Mouse (Mus musculus): Measurements from ENCODE around the gene Cox7b. TPM values are rescaled to one million over a fixed set of nuclear protein-coding genes. Genes with fewer than 3 reads are reported as not detected.

Gene Cox7b
- polyA plus RNA-seq, 1 experiment = 299 TPM

- no peak overlapping the region for H3K27ac ChIP-seq (ENCODE audit: insufficient read depth, low read depth, low read length)
- TF ChIP-seq CTCF (IDR thresholded peaks at IDR 0.05; ENCODE audit: extremely low read depth, insufficient read length, insufficient replicate concordance, low read depth, low read length) (no peak), POLR2A (IDR thresholded peaks at IDR 0.05; ENCODE audit: low read depth, low read length) (no peak)
- H3K27me3 ChIP-seq (ENCODE audit: control insufficient read depth, insufficient read depth, low read length) = no peaks in the 10 kb centered on the region
- 0 out of 2 replicates have a peak, but pooled peaks cover under 1% of the 10 kb centered on the region for H3K4me1 ChIP-seq (ENCODE audit: control insufficient read depth, insufficient read depth, insufficient read length, low read length)
- no peaks in the 10 kb centered on the region for H3K36me3 ChIP-seq (ENCODE audit: control insufficient read depth, insufficient read depth, low read length)
- no peak overlapping the region for H3K4me3 ChIP-seq (ENCODE audit: low read depth, low read length)
- WGBS = 83% methylated on average over 3 of the region's 3 CpGs
Observed at GRCm38 (mm10) chrX:106037185-106037752, 21.8 kb downstream of the Cox7b start.

GRCm38 (mm10) chrX:106043863-106044617 is 28.5 kb downstream of the Cox7b start:
- Histone ChIP-seq H3K27ac (ENCODE audit: insufficient read depth, low read depth, low read length) (peak overlapping the region; percentile 41; the same call in 1 of the 2 replicates), H3K4me1 (ENCODE audit: control insufficient read depth, insufficient read depth, insufficient read length, low read length) (peaks cover 4% of the 10 kb centered on the region; the same call in 1 of the 2 replicates), H3K4me3 (ENCODE audit: low read depth, low read length) (no peak overlapping the region), H3K36me3 (ENCODE audit: control insufficient read depth, insufficient read depth, low read length) (no peaks in the 10 kb centered on the region), H3K27me3 (ENCODE audit: control insufficient read depth, insufficient read depth, low read length) (no peaks in the 10 kb centered on the region)
- TF ChIP-seq CTCF (IDR thresholded peaks at IDR 0.05; ENCODE audit: extremely low read depth, insufficient read length, insufficient replicate concordance, low read depth, low read length) (no peak), POLR2A (IDR thresholded peaks at IDR 0.05; ENCODE audit: low read depth, low read length) (no peak)
- 23% methylated on average over 8 of the region's 8 CpGs for WGBS

GRCm38 (mm10) chrX:106045455-106045854 is 30.0 kb downstream of the Cox7b start:
- no peak overlapping the region for H3K4me3 ChIP-seq (ENCODE audit: low read depth, low read length)
- whole genome bisulfite sequencing = 53% methylated on average over 2 of the region's 2 CpGs
- no peaks in the 10 kb centered on the region for H3K36me3 ChIP-seq (ENCODE audit: control insufficient read depth, insufficient read depth, low read length)
- peaks cover 4% of the 10 kb centered on the region; the same call in 1 of the 2 replicates for H3K4me1 ChIP-seq (ENCODE audit: control insufficient read depth, insufficient read depth, insufficient read length, low read length)
- H3K27ac ChIP-seq (ENCODE audit: insufficient read depth, low read depth, low read length) = no peak overlapping the region
- TF ChIP-seq POLR2A (IDR thresholded peaks at IDR 0.05; ENCODE audit: low read depth, low read length) = no peak
- TF ChIP-seq CTCF (IDR thresholded peaks at IDR 0.05; ENCODE audit: extremely low read depth, insufficient read length, insufficient replicate concordance, low read depth, low read length) = no peak
- no peaks in the 10 kb centered on the region for H3K27me3 ChIP-seq (ENCODE audit: control insufficient read depth, insufficient read depth, low read length)

GRCm38 (mm10) chrX:106045928-106046327 is 30.4 kb downstream of the Cox7b start:
- Histone ChIP-seq H3K4me1 (ENCODE audit: control insufficient read depth, insufficient read depth, insufficient read length, low read length) (peaks cover 4% of the 10 kb centered on the region; the same call in 1 of the 2 replicates), H3K4me3 (ENCODE audit: low read depth, low read length) (no peak overlapping the region), H3K27me3 (ENCODE audit: control insufficient read depth, insufficient read depth, low read length) (no peaks in the 10 kb centered on the region), H3K27ac (ENCODE audit: insufficient read depth, low read depth, low read length) (no peak overlapping the region), H3K36me3 (ENCODE audit: control insufficient read depth, insufficient read depth, low read length) (no peaks in the 10 kb centered on the region)
- 38% methylated on average over 9 of the region's 9 CpGs for WGBS
- TF ChIP-seq POLR2A (IDR thresholded peaks at IDR 0.05; ENCODE audit: low read depth, low read length) (no peak), CTCF (IDR thresholded peaks at IDR 0.05; ENCODE audit: extremely low read depth, insufficient read length, insufficient replicate concordance, low read depth, low read length) (no peak)

GRCm38 (mm10) chrX:106048191-106048590 is 32.7 kb downstream of the Cox7b start:
- TF ChIP-seq CTCF (IDR thresholded peaks at IDR 0.05; ENCODE audit: extremely low read depth, insufficient read length, insufficient replicate concordance, low read depth, low read length) = no peak
- TF ChIP-seq POLR2A (IDR thresholded peaks at IDR 0.05; ENCODE audit: low read depth, low read length) = no peak

More at GRCm38 (mm10) chrX:106048191-106048590, 32.7 kb downstream of the Cox7b start:
- H3K36me3 ChIP-seq (ENCODE audit: control insufficient read depth, insufficient read depth, low read length) = no peaks in the 10 kb centered on the region
- no peak overlapping the region for H3K4me3 ChIP-seq (ENCODE audit: low read depth, low read length)
- no peaks in the 10 kb centered on the region for H3K27me3 ChIP-seq (ENCODE audit: control insufficient read depth, insufficient read depth, low read length)
- peaks cover 4% of the 10 kb centered on the region; the same call in 1 of the 2 replicates for H3K4me1 ChIP-seq (ENCODE audit: control insufficient read depth, insufficient read depth, insufficient read length, low read length)
- H3K27ac ChIP-seq (ENCODE audit: insufficient read depth, low read depth, low read length) = no peak overlapping the region
- whole genome bisulfite sequencing = 76% methylated on average over 1 of the region's 1 CpGs

Other genes with a start within 250 kb of the Cox7b start
- gene Atrx, start 86.3 kb upstream of the Cox7b start, polyA plus RNA-seq (2012; rRNA removed) = 4.7 and 13.9 TPM in 2 replicates
- 1.6 and 2.5 TPM in 2 replicates for gene Magt1, start 3.8 kb upstream of the Cox7b start, polyA plus RNA-seq (2012; rRNA removed)
- 0.67 and 1.0 TPM in 2 replicates for gene Atp7a, start 11.6 kb downstream of the Cox7b start, polyA plus RNA-seq (2012; rRNA removed)
- gene Tlr13, start 127.5 kb downstream of the Cox7b start, polyA plus RNA-seq (2012; rRNA removed) = 0.11 and 0.30 TPM in 2 replicates
- gene Pgk1, start 171.4 kb downstream of the Cox7b start, polyA plus RNA-seq (2012; rRNA removed) = 50.7 and 67.9 TPM in 2 replicates
- gene Taf9b, start 205.5 kb downstream of the Cox7b start, polyA plus RNA-seq (2012; rRNA removed) = 0.23 and 0.62 TPM in 2 replicates
- gene Fnd3c2, start 239.7 kb downstream of the Cox7b start, polyA plus RNA-seq (2012; rRNA removed) = not detected in 2 replicates

All from small intestine, adult 2 months (tissue).